Mouse (Mus musculus) embryonic facial prominence, embryonic 14.5 days (tissue): ENCODE measurements around the gene Otor. TPM values are rescaled to one million over a fixed set of nuclear protein-coding genes. Genes with fewer than 3 reads are reported as not detected.
A peak's percentile ranks its signal among the peaks of the same experiment; 100 is the strongest.

Experiments used
- ATAC-seq: fragments of 200-750 bp; cut with Nextera tagmentation; 2 replicates; pipeline ENCODE4 v1.8.0; 2017; ENCODE audit warnings: low read depth, moderate number of reproducible peaks, moderate TSS enrichment
- DNase-seq: peaks from one replicate; pipeline ENCODE4 v3.0.0-alpha.2; 2015; ENCODE audit warnings: low spot score
- H3K27ac ChIP-seq: fragments of 300-500 bp; sonication (generic); replicated peaks from 2 replicates; pipeline ENCODE4 v1.5.1; 2014; ENCODE audit warnings: low read depth, mild to moderate bottlenecking, low read length, moderate library complexity
- H3K27me3 ChIP-seq: fragments of 300-500 bp; sonication (generic); replicated peaks from 2 replicates; pipeline ENCODE4 v1.6.1; 2014; ENCODE audit warnings: low read length; ENCODE audit not compliant: control insufficient read depth, insufficient read depth
- H3K36me3 ChIP-seq: fragments of 300-500 bp; sonication (generic); 2 replicates; pipeline ENCODE4 v1.6.1; 2014; ENCODE audit warnings: low read length, mixed read lengths; ENCODE audit not compliant: control insufficient read depth, insufficient read depth
- H3K4me1 ChIP-seq: fragments of 300-500 bp; sonication (generic); 2 replicates; pipeline ENCODE4 v1.6.1; 2014; ENCODE audit warnings: antibody characterized with exemption, low read length; ENCODE audit not compliant: control insufficient read depth, insufficient read depth
- H3K4me2 ChIP-seq: fragments of 300-500 bp; sonication (generic); 2 replicates; pipeline ENCODE4 v1.6.1; 2014; ENCODE audit warnings: low read depth, mild to moderate bottlenecking, low read length, moderate library complexity, mixed read lengths
- H3K4me3 ChIP-seq: fragments of 300-500 bp; sonication (generic); 2 replicates; pipeline ENCODE4 v1.5.1; 2014; ENCODE audit warnings: low read depth, mild to moderate bottlenecking, low read length
- H3K9ac ChIP-seq: fragments of 300-500 bp; sonication (generic); 2 replicates; pipeline ENCODE4 v1.6.1; 2014; ENCODE audit warnings: low read depth, mild to moderate bottlenecking, low read length, moderate library complexity, mixed read lengths
- H3K9me3 ChIP-seq: fragments of 300-500 bp; sonication (generic); 2 replicates; pipeline ENCODE4 v1.6.1; 2016; ENCODE audit warnings: low read length; ENCODE audit not compliant: control insufficient read depth
- WGBS: fragments of 180-500 bp; shearing (Covaris S2); extraction: QIAGEN DNeasy Blood & Tissue Kit; methylation state at CpG from one replicate; pipeline ENCODE4 v1.1.7; 2014; 5-methylcytosine and 5-hydroxymethylcytosine counted together
- polyA plus RNA-seq: library from polyadenylated mRNA; unstranded; fragments of >200 nt; fragmentation: Nextera tagmentation; extraction: Ambion mirVana; gene quantifications from 2 replicates; pipeline ENCODE4 v1.2.1, GENCODE M21; 2014

Gene Otor
- polyA plus RNA-seq, 1 experiment from 2014 or later = 62.6 TPM

DNA sequence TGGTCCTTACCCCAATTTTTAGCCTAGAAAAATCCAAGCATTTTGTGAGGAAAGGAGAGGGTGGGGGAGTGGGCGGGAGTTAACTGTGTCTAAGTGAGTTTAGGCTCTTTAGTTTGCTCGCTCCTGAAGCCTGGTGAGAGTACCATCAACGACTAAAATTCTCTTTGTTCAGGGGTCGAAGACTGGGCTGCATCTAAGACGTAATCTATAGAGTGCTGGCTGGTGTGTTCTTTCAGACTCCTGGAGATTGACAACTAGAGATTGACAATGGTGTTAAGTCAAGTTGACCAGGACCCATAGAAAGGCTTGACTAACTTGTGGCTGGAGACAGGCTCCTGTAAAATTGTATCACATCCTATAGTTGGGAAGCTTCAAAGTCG, 15.9 kb upstream of the Otor start:
- peak overlapping the region; percentile 89 for H3K9ac ChIP-seq
- H3K27me3 ChIP-seq = no peaks in the 10 kb centered on the region
- H3K4me2 ChIP-seq = peak overlapping the region; percentile 82
- H3K9me3 ChIP-seq = no peaks in the 10 kb centered on the region
- ATAC-seq (peak; percentile 16; the same call in 1 of the 2 replicates), DNase-seq (no peak)
- H3K27ac ChIP-seq = no peak overlapping the region
- peak overlapping the region; percentile 93 for H3K4me3 ChIP-seq
- no peaks in the 10 kb centered on the region; the same call in 1 of the 2 replicates for H3K4me1 ChIP-seq
- peaks cover 22% of the 10 kb centered on the region for H3K36me3 ChIP-seq
- WGBS = 45% methylated on average over 6 of the region's 6 CpGs

DNA sequence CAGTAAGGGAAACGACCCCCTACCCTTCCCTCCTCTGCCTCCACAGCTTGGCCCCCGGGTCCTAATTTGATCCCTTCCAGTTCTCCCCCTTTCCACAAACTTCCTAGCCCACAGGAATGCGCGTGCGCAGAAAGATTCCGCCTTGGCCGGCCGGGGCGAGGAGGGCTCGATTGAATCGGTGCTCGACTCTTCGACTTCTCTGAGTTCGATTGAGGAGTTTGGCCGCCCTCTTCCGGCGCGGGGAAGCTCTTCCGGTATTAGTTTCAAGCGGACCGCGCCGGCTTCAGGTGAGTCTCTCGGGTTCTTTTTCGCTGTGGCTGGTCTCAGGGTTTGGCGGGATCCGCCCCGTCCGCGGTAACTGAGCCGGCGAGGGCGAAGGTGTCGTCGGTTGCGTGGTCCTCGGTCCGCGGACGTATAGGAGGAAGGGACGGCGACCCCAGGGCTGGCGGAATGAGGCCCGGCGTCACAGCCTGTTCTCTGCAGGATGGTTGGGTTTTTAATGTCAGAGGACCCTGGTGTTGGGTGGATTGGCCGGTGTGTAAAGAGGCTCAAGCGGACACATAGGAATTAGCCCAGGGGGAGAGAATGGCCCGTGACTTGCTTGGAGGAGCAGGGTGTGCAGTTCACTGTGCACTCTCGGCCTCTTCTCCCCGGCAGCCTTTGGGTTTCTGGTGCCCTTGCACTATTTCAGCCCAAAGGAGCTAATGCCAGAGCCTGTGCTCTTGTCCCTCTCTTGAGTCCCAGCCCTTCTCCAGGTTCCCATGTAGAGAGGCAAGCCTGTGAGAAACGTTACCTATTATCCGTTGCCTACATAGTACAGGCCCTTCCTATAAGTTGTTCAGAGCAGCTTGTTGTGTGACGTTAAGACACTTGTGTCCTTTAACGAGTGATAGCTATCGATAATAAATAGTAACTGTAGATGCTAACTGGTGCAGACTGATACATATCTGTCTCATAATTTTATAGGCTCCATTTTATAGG, 15.2 kb upstream of the Otor start, which contains the start of gene Snrpb2:
Gene Snrpb2, plus strand, starts transcription at position 228 of the 981 bp plus-strand sequence.
- no peaks in the 10 kb centered on the region for H3K9me3 ChIP-seq
- H3K9ac ChIP-seq = peak within 1 kb of the TSS; percentile 89
- H3K36me3 ChIP-seq = peaks cover 22% of the 10 kb centered on the region
- no peaks in the 10 kb centered on the region for H3K27me3 ChIP-seq
- no peak within 1 kb of the TSS; the same call in 1 of the 2 replicates for H3K27ac ChIP-seq
- peak within 1 kb of the TSS; percentile 93 for H3K4me3 ChIP-seq
- ATAC-seq (peak; percentile 94), DNase-seq (peak; percentile 96)
- under 1% methylated on average over 41 of the region's 55 CpGs for WGBS
- H3K4me1 ChIP-seq = no peaks in the 10 kb centered on the region; the same call in 1 of the 2 replicates
- peak within 1 kb of the TSS; percentile 82 for H3K4me2 ChIP-seq

DNA sequence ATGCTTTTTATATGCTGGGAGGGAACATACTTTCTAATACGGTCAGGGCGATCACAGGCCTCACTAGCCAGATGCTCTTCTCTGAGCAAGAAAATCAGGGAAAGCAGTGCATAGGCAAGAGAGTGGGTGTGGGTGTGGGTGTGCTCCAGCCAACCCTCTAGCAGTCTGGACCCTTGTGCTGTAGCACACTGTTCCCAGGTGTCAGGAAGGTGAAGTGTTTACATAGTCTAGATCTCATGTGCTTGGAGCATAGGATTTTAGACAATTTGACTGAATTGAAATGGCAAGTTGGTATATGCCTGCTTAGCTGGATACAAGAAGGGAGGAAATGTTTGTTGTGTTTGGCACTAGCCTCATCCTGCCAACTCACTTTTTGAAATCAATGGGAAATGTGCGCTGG, 12.4 kb upstream of the Otor start:
- Histone ChIP-seq H3K4me2 (no peak overlapping the region), H3K4me1 (no peaks in the 10 kb centered on the region; the same call in 1 of the 2 replicates), H3K36me3 (peaks cover 47% of the 10 kb centered on the region), H3K9ac (no peak overlapping the region), H3K27ac (no peak overlapping the region), H3K27me3 (no peaks in the 10 kb centered on the region), H3K9me3 (no peaks in the 10 kb centered on the region), H3K4me3 (no peak overlapping the region)
- ATAC-seq = no peak
- 80% methylated on average over 3 of the region's 3 CpGs for WGBS
- peak; percentile 35 for DNase-seq

DNA sequence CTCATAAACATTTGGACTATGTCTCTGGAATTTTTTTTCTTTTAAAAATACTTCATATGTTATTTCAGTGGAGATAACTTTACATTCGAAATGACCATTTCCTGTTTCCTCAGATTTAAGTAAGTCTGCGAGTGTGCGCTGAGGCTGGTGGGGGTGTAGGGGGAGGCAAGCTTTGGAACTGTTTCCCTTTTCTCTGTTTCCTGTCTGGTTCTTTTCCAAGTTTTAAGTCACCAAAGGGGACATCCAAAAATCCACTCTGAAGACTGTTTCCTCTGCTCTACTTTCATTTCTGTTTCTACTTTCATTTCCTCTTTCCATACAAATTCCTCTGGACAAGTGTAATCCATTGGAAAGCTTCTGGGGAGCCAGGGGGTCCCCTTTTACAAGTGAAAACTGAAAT, 3.4 kb downstream of the Otor start:
- H3K9ac ChIP-seq = no peak overlapping the region
- H3K4me2 ChIP-seq = no peak overlapping the region
- peaks cover 12% of the 10 kb centered on the region for H3K4me1 ChIP-seq
- H3K36me3 ChIP-seq = no peaks in the 10 kb centered on the region
- H3K27me3 ChIP-seq = no peaks in the 10 kb centered on the region
- H3K27ac ChIP-seq = no peak overlapping the region; the same call in 1 of the 2 replicates
- 60% methylated on average over 3 of the region's 3 CpGs for WGBS
- ATAC-seq (no peak), DNase-seq (peak; percentile 19)
- no peaks in the 10 kb centered on the region for H3K9me3 ChIP-seq
- no peak overlapping the region for H3K4me3 ChIP-seq

DNA sequence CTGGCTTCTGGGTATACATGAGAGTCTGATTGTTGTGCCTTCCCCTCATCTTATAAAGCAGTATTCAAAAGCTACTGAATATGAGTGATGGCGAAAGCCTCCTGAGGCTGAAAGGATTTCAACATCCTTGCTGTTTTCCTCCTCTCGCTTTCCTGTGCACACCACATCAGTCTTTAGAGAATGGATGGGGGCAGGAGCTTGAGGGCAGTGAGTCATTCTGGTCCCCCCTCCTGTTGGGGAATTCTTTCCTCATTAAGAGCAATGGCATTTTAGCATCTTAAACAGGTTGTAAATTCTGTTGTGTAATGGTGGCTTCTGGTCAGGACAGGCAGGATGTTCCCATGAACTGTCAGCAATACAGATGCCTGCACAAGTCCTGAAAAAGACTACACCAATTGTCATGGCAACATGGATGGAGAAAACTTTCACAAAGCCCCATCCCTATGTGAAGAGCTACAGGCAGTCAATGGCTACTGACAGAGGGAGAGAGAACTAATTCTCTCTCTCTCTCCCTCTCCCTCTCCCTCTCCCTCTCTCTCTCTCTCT, 6.7 kb downstream of the Otor start:
- Histone ChIP-seq H3K4me1 (peaks cover 5% of the 10 kb centered on the region), H3K36me3 (no peaks in the 10 kb centered on the region), H3K27ac (no peak overlapping the region), H3K4me3 (no peak overlapping the region), H3K9me3 (no peaks in the 10 kb centered on the region), H3K9ac (no peak overlapping the region), H3K27me3 (no peaks in the 10 kb centered on the region), H3K4me2 (no peak overlapping the region)
- ATAC-seq (no peak), DNase-seq (no peak)
- 74% methylated on average over 2 of the region's 2 CpGs for WGBS

DNA sequence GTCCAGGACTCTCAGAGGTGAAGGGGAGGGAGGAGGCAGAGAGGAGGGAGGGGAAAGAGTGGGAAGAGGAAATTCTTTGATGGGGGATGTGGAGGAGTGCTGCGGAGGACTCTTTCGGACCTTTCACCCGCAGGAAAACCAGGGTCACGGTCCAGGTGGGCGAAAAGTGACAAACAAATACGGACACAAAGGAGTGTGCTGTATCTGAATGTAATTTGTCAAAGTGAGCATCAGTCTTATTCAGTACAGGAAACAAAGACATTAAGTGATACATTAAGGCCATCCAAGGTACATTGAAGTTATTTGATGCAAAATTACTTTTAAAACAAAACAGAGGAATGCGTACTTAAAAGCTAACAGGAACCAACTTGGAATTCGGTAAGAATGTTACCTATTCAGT, 11.6 kb downstream of the Otor start:
- H3K9ac ChIP-seq = no peak overlapping the region
- DNase-seq (no peak), ATAC-seq (no peak)
- H3K27ac ChIP-seq = no peak overlapping the region
- peaks cover 3% of the 10 kb centered on the region; the same call in 1 of the 2 replicates for H3K4me1 ChIP-seq
- WGBS = 72% methylated on average over 8 of the region's 8 CpGs
- no peaks in the 10 kb centered on the region; the same call in 1 of the 2 replicates for H3K27me3 ChIP-seq
- H3K9me3 ChIP-seq = no peaks in the 10 kb centered on the region
- no peak overlapping the region for H3K4me3 ChIP-seq
- no peaks in the 10 kb centered on the region for H3K36me3 ChIP-seq
- no peak overlapping the region for H3K4me2 ChIP-seq

DNA sequence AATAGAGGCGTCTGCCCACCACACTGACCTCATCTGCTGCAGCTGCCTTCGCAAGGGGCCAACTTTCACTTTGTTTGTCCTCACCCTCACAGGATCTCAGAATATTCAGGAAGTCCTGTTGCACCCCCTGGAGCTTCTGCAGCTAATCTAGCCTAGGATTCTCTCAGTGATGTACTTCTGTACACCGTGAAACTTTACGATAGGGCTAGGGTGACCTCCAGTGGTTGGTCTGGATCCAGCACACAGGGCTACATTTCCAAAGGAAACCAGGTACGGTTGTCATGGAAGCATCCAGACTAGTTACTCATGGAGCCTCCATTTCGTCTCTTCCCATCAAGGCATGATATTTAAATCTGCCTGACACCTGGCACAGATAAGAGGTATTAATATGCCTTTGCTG, 15.5 kb downstream of the Otor start:
- peak; percentile 89 for ATAC-seq
- Histone ChIP-seq H3K27me3 (no peaks in the 10 kb centered on the region; the same call in 1 of the 2 replicates), H3K27ac (no peak overlapping the region), H3K4me1 (no peaks in the 10 kb centered on the region), H3K9me3 (0 out of 2 replicates have a peak, but pooled peaks cover 2% of the 10 kb centered on the region), H3K9ac (no peak overlapping the region), H3K36me3 (no peaks in the 10 kb centered on the region), H3K4me2 (no peak overlapping the region), H3K4me3 (no peak overlapping the region)
- 35% methylated on average over 6 of the region's 6 CpGs for WGBS
- peak; percentile 85 for DNase-seq

DNA sequence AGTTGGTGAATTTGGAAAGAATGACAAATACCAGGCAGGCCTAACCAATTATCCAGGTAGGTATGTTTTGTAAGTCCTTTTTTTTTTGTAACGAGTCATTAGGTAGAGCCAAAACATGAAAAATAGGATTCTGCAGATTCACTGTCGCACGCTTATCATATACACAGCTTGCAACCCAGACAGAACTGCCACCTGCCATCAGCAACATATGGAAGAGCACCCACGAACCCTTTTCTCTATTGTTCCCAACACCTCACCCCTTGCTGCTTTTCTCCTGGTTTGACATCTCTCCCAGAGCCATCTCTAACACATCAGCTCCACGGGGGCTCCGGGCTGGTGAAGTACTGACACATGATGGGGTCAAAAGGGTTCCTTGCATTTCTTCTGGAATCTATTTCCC, 16.5 kb downstream of the Otor start:
- no peak overlapping the region for H3K4me2 ChIP-seq
- 0 out of 2 replicates have a peak, but pooled peaks cover 4% of the 10 kb centered on the region for H3K9me3 ChIP-seq
- no peaks in the 10 kb centered on the region for H3K4me1 ChIP-seq
- 63% methylated on average over 6 of the region's 6 CpGs for WGBS
- no peak for DNase-seq
- H3K36me3 ChIP-seq = no peaks in the 10 kb centered on the region
- no peak for ATAC-seq
- no peaks in the 10 kb centered on the region; the same call in 1 of the 2 replicates for H3K27me3 ChIP-seq
- no peak overlapping the region for H3K9ac ChIP-seq
- H3K27ac ChIP-seq = no peak overlapping the region
- H3K4me3 ChIP-seq = no peak overlapping the region
